Mouse (Mus musculus): ENCODE measurements around the gene Glb1l.

DNA sequence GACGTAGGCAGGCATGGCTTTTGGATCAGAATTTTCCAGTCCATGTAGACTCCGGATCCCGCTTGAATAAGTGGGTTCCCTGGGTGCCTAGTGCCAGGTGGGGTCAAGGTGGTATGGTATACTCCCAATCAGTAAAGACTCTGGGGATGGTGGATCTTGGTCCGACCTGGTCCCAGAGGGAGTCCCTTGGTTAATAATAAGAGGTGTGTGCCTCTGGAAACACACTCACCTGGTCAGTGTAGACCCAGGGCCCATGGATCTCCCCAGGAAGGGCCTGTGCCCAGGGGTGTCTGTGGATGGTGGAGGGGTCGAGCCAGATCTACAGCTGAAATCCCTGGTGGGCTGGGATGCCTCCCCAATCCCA lies 19.4 kb downstream of the Glb1l start:
- TF ChIP-seq POLR2AphosphoS2 (IDR thresholded peaks at IDR 0.05; ENCODE audit: insufficient read length, low read depth), result no peak
- no peak for TF ChIP-seq MAX (IDR thresholded peaks at IDR 0.05; ENCODE audit: low read depth)
- TF ChIP-seq MYOD1 (IDR thresholded peaks at IDR 0.05; ENCODE audit: control insufficient read depth in 1 of 3, insufficient read length in 2 of 3, low read depth in 2 of 3), result no peak
